Mouse (Mus musculus) G1E (cell line): ENCODE measurements around the gene Fam187b. TPM values are rescaled to one million over a fixed set of nuclear protein-coding genes. Genes with fewer than 3 reads are reported as not detected.

Source experiments
- ATAC-seq: 2 replicates; pipeline ENCODE4 v1.8.0; 2016; ENCODE audit warnings: mild to moderate bottlenecking; ENCODE audit not compliant: insufficient number of reproducible peaks, poor library complexity, low FRiP score, severe bottlenecking; ENCODE audit errors: extremely low read depth
- DNase-seq: peaks from one replicate; pipeline ENCODE4 v3.0.0; 2012; ENCODE audit warnings: low spot score
- H3K27me3 ChIP-seq: 2 replicates; pipeline ENCODE4 v1.6.1; 2012; ENCODE audit warnings: mild to moderate bottlenecking, low read length, inconsistent platforms; ENCODE audit not compliant: insufficient read depth
- H3K36me3 ChIP-seq: replicated peaks from 2 replicates; pipeline ENCODE3; 2012; ENCODE audit warnings: mild to moderate bottlenecking, inconsistent platforms
- H3K4me1 ChIP-seq: 2 replicates; pipeline ENCODE4 v1.6.1; 2012; ENCODE audit warnings: low read depth, low read length, inconsistent platforms, mixed read lengths; ENCODE audit not compliant: insufficient read depth
- H3K4me3 ChIP-seq: 2 replicates; pipeline ENCODE4 v1.5.1; 2012; ENCODE audit warnings: low read depth, mild to moderate bottlenecking, inconsistent platforms, low read length, moderate library complexity, mixed read lengths
- H3K9me3 ChIP-seq: replicated peaks from 2 replicates; pipeline ENCODE4 v1.6.1; 2012; ENCODE audit warnings: inconsistent platforms
- CTCF ChIP-seq: IDR thresholded peaks from 2 replicates; pipeline ENCODE4 v1.5.1; 2012; ENCODE audit warnings: low read depth, low read length, inconsistent platforms, mixed read lengths
- GATA1 ChIP-seq: IDR thresholded peaks from 2 replicates; pipeline ENCODE4 v1.6.1; 2012; ENCODE audit warnings: borderline replicate concordance, low read length, inconsistent platforms, mixed read lengths
- GATA2 ChIP-seq: IDR thresholded peaks from 2 replicates; pipeline ENCODE4 v1.6.1; 2012; ENCODE audit warnings: low read depth, low read length, inconsistent platforms, borderline replicate concordance
- POLR2AphosphoS5 ChIP-seq: IDR thresholded peaks from 2 replicates; pipeline ENCODE4 v1.6.1; 2012; ENCODE audit warnings: low read depth, low read length, inconsistent platforms; ENCODE audit not compliant: insufficient replicate concordance
- TAL1 ChIP-seq: conservative IDR thresholded peaks from 2 replicates; pipeline ENCODE4 v1.6.1; 2012; ENCODE audit warnings: low read depth, low read length, inconsistent platforms, mixed read lengths
- polyA plus RNA-seq: library from polyadenylated mRNA; stranded (reverse); fragments of >175 nt; gene quantifications from 2 replicates; pipeline ENCODE4 v1.2.3, GENCODE M21; 2012
- total RNA-seq, 2 experiments: library from RNA; stranded (forward) in 1 of 2; stranded (reverse) in 1 of 2; fragments of 200-1000 nt in 1 of 2; fragments of >200 nt in 1 of 2; fragmentation: Nextera tagmentation in 1 of 2; gene quantifications; 2 replicates each; pipeline ENCODE4 v1.2.3; 2014 to 2017

The Fam187b gene
- total and polyA plus RNA-seq, 3 experiments: 0.03 to 0.27 TPM; not detected in 1

GRCm38 (mm10) chr7:30966657-30967056 lies 6.9 kb upstream of the Fam187b start:
- no peak for TF ChIP-seq GATA1
- no peak for TF ChIP-seq TAL1
- no peak for TF ChIP-seq POLR2AphosphoS5
- no peak for TF ChIP-seq CTCF
- TF ChIP-seq GATA2: no peak
- H3K9me3 ChIP-seq: no peaks in the 10 kb centered on the region
- H3K36me3 ChIP-seq: no peaks in the 10 kb centered on the region
- no peak for ATAC-seq
- H3K27me3 ChIP-seq: peaks cover 24% of the 10 kb centered on the region
- no peak for DNase-seq
- H3K4me3 ChIP-seq: no peak overlapping the region
- H3K4me1 ChIP-seq: peaks cover 13% of the 10 kb centered on the region; the same call in 1 of the 2 replicates

GRCm38 (mm10) chr7:30968611-30969010 lies 5.0 kb upstream of the Fam187b start:
- Histone ChIP-seq H3K27me3 (peaks cover 33% of the 10 kb centered on the region), H3K36me3 (no peaks in the 10 kb centered on the region), H3K4me1 (peaks cover 16% of the 10 kb centered on the region), H3K9me3 (peaks cover 7% of the 10 kb centered on the region), H3K4me3 (no peak overlapping the region)
- no peak for DNase-seq
- ATAC-seq: no peak
- TF ChIP-seq CTCF (no peak), TAL1 (no peak), GATA1 (no peak), POLR2AphosphoS5 (no peak), GATA2 (no peak)

- no peak for ATAC-seq
- no peak overlapping the region for H3K4me3 ChIP-seq
- no peak for DNase-seq
- H3K4me1 ChIP-seq: peaks cover 14% of the 10 kb centered on the region
- H3K36me3 ChIP-seq: no peaks in the 10 kb centered on the region
- H3K9me3 ChIP-seq: peaks cover 8% of the 10 kb centered on the region
- peaks cover 33% of the 10 kb centered on the region for H3K27me3 ChIP-seq
- no peak for TF ChIP-seq TAL1
- TF ChIP-seq CTCF: no peak
- TF ChIP-seq GATA2: no peak
- TF ChIP-seq POLR2AphosphoS5: no peak
- no peak for TF ChIP-seq GATA1
Observed at GRCm38 (mm10) chr7:30969174-30969573, 4.4 kb upstream of the Fam187b start.

- peaks cover 22% of the 10 kb centered on the region for H3K27me3 ChIP-seq
- H3K36me3 ChIP-seq: no peaks in the 10 kb centered on the region
- no peak for DNase-seq
- ATAC-seq: no peak
- TF ChIP-seq TAL1: no peak
- no peak for TF ChIP-seq GATA1
- no peak for TF ChIP-seq POLR2AphosphoS5
- no peak for TF ChIP-seq CTCF
- no peak for TF ChIP-seq GATA2
- peaks cover 8% of the 10 kb centered on the region for H3K9me3 ChIP-seq
- H3K4me1 ChIP-seq: peaks cover 4% of the 10 kb centered on the region
- no peak overlapping the region for H3K4me3 ChIP-seq
Observed at GRCm38 (mm10) chr7:30971901-30972300, 1.7 kb upstream of the Fam187b start.

GRCm38 (mm10) chr7:30972426-30973250 lies 952 bp upstream of the Fam187b start:
- H3K27me3 ChIP-seq: peaks cover 21% of the 10 kb centered on the region
- DNase-seq: no peak
- ATAC-seq: no peak
- TF ChIP-seq GATA1: no peak
- no peak for TF ChIP-seq POLR2AphosphoS5
- no peak for TF ChIP-seq GATA2
- no peak for TF ChIP-seq CTCF
- TF ChIP-seq TAL1: no peak
- peaks cover 4% of the 10 kb centered on the region for H3K4me1 ChIP-seq
- H3K36me3 ChIP-seq: no peaks in the 10 kb centered on the region
- H3K4me3 ChIP-seq: no peak overlapping the region
- peaks cover 8% of the 10 kb centered on the region for H3K9me3 ChIP-seq

- Histone ChIP-seq H3K4me3 (peak within 1 kb of the TSS; percentile 61; the same call in 1 of the 2 replicates), H3K27me3 (peaks cover 21% of the 10 kb centered on the region), H3K9me3 (peaks cover 8% of the 10 kb centered on the region), H3K4me1 (peaks cover 4% of the 10 kb centered on the region), H3K36me3 (no peaks in the 10 kb centered on the region)
- DNase-seq (no peak), ATAC-seq (no peak)
- TF ChIP-seq POLR2AphosphoS5 (no peak), TAL1 (no peak), GATA1 (no peak), CTCF (no peak), GATA2 (no peak)
Observed at GRCm38 (mm10) chr7:30973251-30973500, 414 bp upstream of the Fam187b start, which contains the start of gene Lsr. Gene Lsr (minus strand): TSS chr7:30973464.
